Mouse (Mus musculus) hindbrain, embryonic 10.5 days (tissue): ENCODE measurements around the gene Bpgm. TPM values are rescaled to one million over a fixed set of nuclear protein-coding genes. Genes with fewer than 3 reads are reported as not detected.

Experiments
- DNase-seq: peaks from one replicate; pipeline ENCODE4 v3.0.0-alpha.2; 2017; ENCODE audit warnings: low spot score
- H3K27ac ChIP-seq: fragments of 300-500 bp; sonication (generic); 2 replicates; pipeline ENCODE4 v1.5.1; 2016; ENCODE audit warnings: mild to moderate bottlenecking, moderate library complexity
- H3K27me3 ChIP-seq: fragments of 300-500 bp; sonication (generic); 2 replicates; pipeline ENCODE4 v1.6.1; 2016; ENCODE audit warnings: mild to moderate bottlenecking; ENCODE audit not compliant: poor library complexity, insufficient read depth, severe bottlenecking
- H3K36me3 ChIP-seq: fragments of 300-500 bp; sonication (generic); 2 replicates; pipeline ENCODE4 v1.6.1; 2016; ENCODE audit warnings: mild to moderate bottlenecking, moderate library complexity
- H3K4me1 ChIP-seq: fragments of 300-500 bp; sonication (generic); replicated peaks from 2 replicates; pipeline ENCODE4 v1.6.1; 2016; ENCODE audit warnings: mild to moderate bottlenecking
- H3K4me3 ChIP-seq: fragments of 300-500 bp; sonication (generic); 2 replicates; pipeline ENCODE4 v1.5.1; 2016; ENCODE audit warnings: mild to moderate bottlenecking, moderate library complexity
- H3K9me3 ChIP-seq: fragments of 300-500 bp; sonication (generic); 2 replicates; pipeline ENCODE4 v1.6.1; 2016; ENCODE audit warnings: mild to moderate bottlenecking, moderate library complexity
- whole genome bisulfite sequencing: fragments of 180-500 bp; shearing (Covaris S2); methylation state at CpG from one replicate; pipeline ENCODE4 v1.1.7; 2016; 5-methylcytosine and 5-hydroxymethylcytosine counted together
- polyA plus RNA-seq: library from polyadenylated mRNA; unstranded; fragments of >200 nt; fragmentation: Nextera tagmentation; extraction: Ambion mirVana; gene quantifications from 2 replicates; pipeline ENCODE4 v1.2.1, GENCODE M21; 2016

Bpgm gene
- polyA plus RNA-seq, 1 experiment from 2014 or later = 72.7 TPM

DNA sequence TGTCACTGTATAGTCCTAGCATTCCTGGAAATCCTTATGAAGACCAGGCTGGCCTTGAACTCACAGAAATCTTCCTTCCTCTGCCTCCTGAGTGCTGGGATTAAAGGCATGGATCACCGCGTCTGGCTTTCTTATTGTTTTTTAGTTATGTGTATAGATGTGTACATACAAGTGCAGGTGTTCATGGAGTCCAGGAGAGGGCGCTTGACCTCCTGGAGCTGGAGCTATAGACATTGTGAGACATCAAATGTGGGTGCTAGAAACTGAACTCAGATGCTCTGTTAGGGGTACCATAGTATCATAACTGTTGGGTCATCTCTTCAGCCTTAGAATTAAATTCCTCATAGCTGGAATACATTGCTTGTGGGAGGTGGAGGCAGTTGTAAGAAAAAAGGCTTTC is 2.0 kb upstream of the Bpgm start:
- 59% methylated on average over 3 of the region's 3 CpGs for WGBS
- H3K27me3 ChIP-seq = no peaks in the 10 kb centered on the region
- no peaks in the 10 kb centered on the region for H3K9me3 ChIP-seq
- peaks cover 34% of the 10 kb centered on the region for H3K4me1 ChIP-seq
- no peak overlapping the region for H3K4me3 ChIP-seq
- H3K36me3 ChIP-seq = no peaks in the 10 kb centered on the region
- H3K27ac ChIP-seq = no peak overlapping the region
- no peak for DNase-seq

GRCm38 (mm10) chr6:34475391-34475790 is 616 bp upstream of the Bpgm start:
- no peaks in the 10 kb centered on the region for H3K27me3 ChIP-seq
- H3K27ac ChIP-seq = peak overlapping the region; percentile 89
- DNase-seq = no peak
- H3K9me3 ChIP-seq = no peaks in the 10 kb centered on the region
- peak overlapping the region; percentile 72 for H3K4me3 ChIP-seq
- peaks cover 46% of the 10 kb centered on the region for H3K4me1 ChIP-seq
- WGBS = 29% methylated on average over 6 of the region's 6 CpGs
- H3K36me3 ChIP-seq = no peaks in the 10 kb centered on the region

DNA sequence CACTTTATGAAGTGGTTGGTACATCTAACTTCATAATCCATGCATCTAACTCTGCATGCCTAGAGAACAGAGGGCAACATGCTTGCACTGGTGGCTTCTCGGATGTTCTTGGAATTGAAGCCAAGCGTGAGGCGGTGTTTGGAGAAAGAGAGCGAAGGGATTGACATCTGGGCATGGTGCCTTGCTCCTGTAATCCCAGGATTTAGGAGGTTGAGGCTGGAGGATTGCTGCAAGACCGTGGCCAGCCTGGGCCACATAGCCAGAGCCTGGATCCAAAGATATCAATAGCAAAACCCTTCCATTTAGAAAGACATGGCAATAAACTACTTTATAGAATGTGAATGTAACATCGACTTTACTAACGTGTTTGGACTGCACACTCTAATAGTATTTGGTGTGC is 2.0 kb downstream of the Bpgm start:
- Histone ChIP-seq H3K27me3 (no peaks in the 10 kb centered on the region), H3K36me3 (peaks cover 4% of the 10 kb centered on the region; the same call in 1 of the 2 replicates), H3K9me3 (no peaks in the 10 kb centered on the region), H3K4me1 (peaks cover 58% of the 10 kb centered on the region), H3K27ac (peak overlapping the region; percentile 69), H3K4me3 (peak overlapping the region; percentile 36)
- 81% methylated on average over 7 of the region's 7 CpGs for WGBS
- no peak for DNase-seq

DNA sequence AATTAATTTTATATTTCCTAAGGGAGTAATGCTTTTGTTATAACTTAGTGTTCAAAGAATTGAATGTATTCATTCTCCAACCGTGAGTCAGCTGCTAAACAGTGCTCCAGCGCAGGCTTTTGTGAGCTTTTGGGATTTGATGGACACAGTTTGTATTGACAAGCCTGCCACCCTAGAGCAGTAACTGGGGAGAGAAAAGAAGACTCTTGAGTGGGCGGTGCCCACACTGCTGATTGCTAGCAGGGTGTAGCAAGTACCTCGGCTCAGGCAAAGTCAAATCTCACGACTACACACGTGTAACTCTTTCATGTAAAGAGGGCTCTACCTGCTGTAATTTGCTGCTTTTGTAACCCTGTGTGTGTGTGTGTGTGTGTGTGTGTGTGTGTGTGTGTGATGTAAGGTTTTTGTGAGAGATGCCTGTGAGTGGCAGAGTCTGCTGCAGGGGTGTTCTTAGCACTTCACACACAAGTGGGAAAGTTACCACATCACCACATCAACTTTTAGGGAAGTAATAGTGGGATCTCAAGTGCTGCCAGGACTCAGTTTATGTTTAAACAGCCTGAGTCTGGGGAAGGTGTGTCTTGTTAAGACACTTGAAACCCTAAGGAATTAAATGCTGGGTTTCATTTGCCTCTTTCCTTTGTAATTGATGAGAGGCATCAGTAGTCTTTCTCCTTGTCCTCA is 2.8 kb downstream of the Bpgm start:
- peak overlapping the region; percentile 36 for H3K4me3 ChIP-seq
- peak; percentile 34 for DNase-seq
- H3K4me1 ChIP-seq = peaks cover 58% of the 10 kb centered on the region
- peaks cover 5% of the 10 kb centered on the region; the same call in 1 of the 2 replicates for H3K36me3 ChIP-seq
- 25% methylated on average over 6 of the region's 6 CpGs for WGBS
- H3K9me3 ChIP-seq = no peaks in the 10 kb centered on the region
- H3K27me3 ChIP-seq = no peaks in the 10 kb centered on the region
- H3K27ac ChIP-seq = peak overlapping the region; percentile 69

GRCm38 (mm10) chr6:34479531-34479930 is 3.5 kb downstream of the Bpgm start:
- 34% methylated on average over 8 of the region's 8 CpGs for WGBS
- H3K27me3 ChIP-seq = no peaks in the 10 kb centered on the region
- H3K9me3 ChIP-seq = no peaks in the 10 kb centered on the region
- H3K27ac ChIP-seq = peak overlapping the region; percentile 69; the same call in 1 of the 2 replicates
- H3K4me1 ChIP-seq = peaks cover 58% of the 10 kb centered on the region
- peak overlapping the region; percentile 36; the same call in 1 of the 2 replicates for H3K4me3 ChIP-seq
- no peak for DNase-seq
- peaks cover 5% of the 10 kb centered on the region; the same call in 1 of the 2 replicates for H3K36me3 ChIP-seq

- no peak overlapping the region for H3K27ac ChIP-seq
- WGBS = 65% methylated on average over 4 of the region's 4 CpGs
- no peak for DNase-seq
Observed at GRCm38 (mm10) chr6:34480749-34481148, 4.7 kb downstream of the Bpgm start.

DNA sequence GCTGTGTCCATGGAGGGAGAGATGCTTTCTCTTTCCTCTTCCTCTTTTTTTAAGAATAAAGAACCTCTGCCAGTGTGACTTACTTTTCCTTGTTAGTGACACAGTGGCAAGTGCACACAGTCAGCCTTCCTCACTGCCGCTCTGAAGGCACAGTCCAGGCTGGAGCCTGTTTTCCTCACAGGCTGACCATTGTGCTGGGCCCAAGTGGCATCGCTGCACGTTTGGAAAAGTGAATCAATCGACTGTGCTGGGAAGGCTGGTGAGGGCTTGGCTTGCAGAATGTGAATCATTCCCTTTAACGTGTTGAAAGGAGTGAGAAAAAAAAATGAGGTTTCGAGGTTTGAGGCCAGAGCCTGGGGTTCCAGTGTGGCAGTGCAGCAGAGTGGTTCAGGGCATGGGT is 5.3 kb downstream of the Bpgm start:
- peaks cover 10% of the 10 kb centered on the region for H3K36me3 ChIP-seq
- 86% methylated on average over 6 of the region's 6 CpGs for WGBS
- no peak overlapping the region for H3K4me3 ChIP-seq
- H3K9me3 ChIP-seq = no peaks in the 10 kb centered on the region
- H3K4me1 ChIP-seq = peaks cover 59% of the 10 kb centered on the region
- no peaks in the 10 kb centered on the region for H3K27me3 ChIP-seq
- no peak overlapping the region for H3K27ac ChIP-seq
- DNase-seq = no peak

More at GRCm38 (mm10) chr6:34480749-34481148, 4.7 kb downstream of the Bpgm start:
- no peak overlapping the region for H3K4me3 ChIP-seq
- H3K4me1 ChIP-seq = peaks cover 55% of the 10 kb centered on the region
- H3K27me3 ChIP-seq = no peaks in the 10 kb centered on the region
- peaks cover 10% of the 10 kb centered on the region for H3K36me3 ChIP-seq
- H3K9me3 ChIP-seq = no peaks in the 10 kb centered on the region

DNA sequence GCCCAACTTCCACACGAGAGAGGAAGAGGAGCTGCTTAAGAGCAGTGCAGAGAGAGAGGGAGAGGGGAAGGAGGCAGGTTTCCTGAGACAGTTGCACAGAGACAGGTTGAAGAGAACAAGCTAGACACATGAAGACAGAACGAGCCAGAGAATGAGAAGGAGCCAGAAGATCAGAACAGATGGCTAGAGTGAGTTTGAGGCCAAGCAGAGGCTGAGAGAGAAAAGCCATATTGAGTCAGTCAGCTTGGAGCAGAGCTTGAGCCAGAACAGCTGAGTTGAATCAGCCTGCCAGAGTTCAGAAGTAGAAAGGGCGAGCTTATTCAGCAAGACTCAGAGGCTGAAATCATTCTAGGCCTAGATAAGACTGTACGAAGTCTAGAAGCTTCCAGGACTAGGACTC is 6.8 kb downstream of the Bpgm start:
- Histone ChIP-seq H3K4me3 (no peak overlapping the region), H3K27me3 (no peaks in the 10 kb centered on the region), H3K27ac (no peak overlapping the region), H3K36me3 (peaks cover 22% of the 10 kb centered on the region), H3K9me3 (no peaks in the 10 kb centered on the region), H3K4me1 (peaks cover 45% of the 10 kb centered on the region)
- 86% methylated on average over 4 of the region's 4 CpGs for WGBS
- DNase-seq = no peak

- H3K36me3 ChIP-seq = peaks cover 27% of the 10 kb centered on the region
- H3K27me3 ChIP-seq = no peaks in the 10 kb centered on the region
- H3K9me3 ChIP-seq = no peaks in the 10 kb centered on the region
- no peak overlapping the region for H3K4me3 ChIP-seq
- H3K4me1 ChIP-seq = peaks cover 39% of the 10 kb centered on the region
- WGBS = 87% methylated on average over 5 of the region's 5 CpGs
- no peak overlapping the region for H3K27ac ChIP-seq
- no peak for DNase-seq
Observed at GRCm38 (mm10) chr6:34483390-34483789, 7.4 kb downstream of the Bpgm start.

DNA sequence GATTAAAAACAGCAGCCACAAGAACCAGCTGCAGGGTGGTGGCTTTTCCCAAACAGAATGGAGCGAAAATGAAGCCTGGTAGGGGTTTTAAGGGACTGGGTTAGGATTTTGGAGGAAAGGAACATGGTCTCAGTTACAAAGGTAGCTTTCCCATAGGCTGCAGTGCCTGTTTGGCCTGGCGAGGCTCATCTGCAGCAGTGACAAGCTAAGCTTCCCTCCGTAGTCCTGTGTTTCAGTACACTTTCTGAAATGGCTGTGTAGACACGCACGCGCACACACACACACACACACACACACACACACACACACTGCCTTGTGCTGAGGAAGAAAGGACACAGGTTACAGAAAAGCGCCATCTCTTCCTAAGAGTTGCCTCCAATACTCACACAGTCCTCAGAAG is 7.8 kb downstream of the Bpgm start:
- no peak overlapping the region for H3K27ac ChIP-seq
- H3K9me3 ChIP-seq = no peaks in the 10 kb centered on the region
- H3K36me3 ChIP-seq = peaks cover 31% of the 10 kb centered on the region
- WGBS = 92% methylated on average over 7 of the region's 7 CpGs
- no peak for DNase-seq
- H3K4me3 ChIP-seq = no peak overlapping the region
- peaks cover 35% of the 10 kb centered on the region for H3K4me1 ChIP-seq
- no peaks in the 10 kb centered on the region for H3K27me3 ChIP-seq

GRCm38 (mm10) chr6:34486071-34486626 is 10.1 kb downstream of the Bpgm start:
- no peak overlapping the region for H3K27ac ChIP-seq
- no peaks in the 10 kb centered on the region for H3K27me3 ChIP-seq
- WGBS = 82% methylated on average over 14 of the region's 14 CpGs
- peaks cover 13% of the 10 kb centered on the region; the same call in 1 of the 2 replicates for H3K4me1 ChIP-seq
- H3K36me3 ChIP-seq = peaks cover 51% of the 10 kb centered on the region
- no peak overlapping the region for H3K4me3 ChIP-seq
- DNase-seq = no peak
- H3K9me3 ChIP-seq = no peaks in the 10 kb centered on the region

GRCm38 (mm10) chr6:34493327-34494095 is 17.5 kb downstream of the Bpgm start:
- peaks cover 43% of the 10 kb centered on the region for H3K36me3 ChIP-seq
- peaks cover 24% of the 10 kb centered on the region for H3K4me1 ChIP-seq
- no peaks in the 10 kb centered on the region for H3K27me3 ChIP-seq
- peak overlapping the region; percentile 35; the same call in 1 of the 2 replicates for H3K27ac ChIP-seq
- no peak for DNase-seq
- no peaks in the 10 kb centered on the region for H3K9me3 ChIP-seq
- H3K4me3 ChIP-seq = no peak overlapping the region
- 83% methylated on average over 21 of the region's 21 CpGs for WGBS

- 74% methylated on average over 7 of the region's 7 CpGs for WGBS
- peaks cover 27% of the 10 kb centered on the region for H3K4me1 ChIP-seq
- H3K27ac ChIP-seq = no peak overlapping the region
- peaks cover 30% of the 10 kb centered on the region for H3K36me3 ChIP-seq
- H3K4me3 ChIP-seq = no peak overlapping the region
- no peaks in the 10 kb centered on the region for H3K9me3 ChIP-seq
- DNase-seq = no peak
- no peaks in the 10 kb centered on the region for H3K27me3 ChIP-seq
Observed at GRCm38 (mm10) chr6:34495140-34495551, 19.1 kb downstream of the Bpgm start.
